Mouse (Mus musculus): Measurements from ENCODE around the gene Tle4. TPM values are rescaled to one million over a fixed set of nuclear protein-coding genes. Genes with fewer than 3 reads are reported as not detected.

The Tle4 gene
- 6.4 and 11.7 TPM in 2 replicates for polyA plus RNA-seq (2012; ENCODE audit: low replicate concordance)

DNA sequence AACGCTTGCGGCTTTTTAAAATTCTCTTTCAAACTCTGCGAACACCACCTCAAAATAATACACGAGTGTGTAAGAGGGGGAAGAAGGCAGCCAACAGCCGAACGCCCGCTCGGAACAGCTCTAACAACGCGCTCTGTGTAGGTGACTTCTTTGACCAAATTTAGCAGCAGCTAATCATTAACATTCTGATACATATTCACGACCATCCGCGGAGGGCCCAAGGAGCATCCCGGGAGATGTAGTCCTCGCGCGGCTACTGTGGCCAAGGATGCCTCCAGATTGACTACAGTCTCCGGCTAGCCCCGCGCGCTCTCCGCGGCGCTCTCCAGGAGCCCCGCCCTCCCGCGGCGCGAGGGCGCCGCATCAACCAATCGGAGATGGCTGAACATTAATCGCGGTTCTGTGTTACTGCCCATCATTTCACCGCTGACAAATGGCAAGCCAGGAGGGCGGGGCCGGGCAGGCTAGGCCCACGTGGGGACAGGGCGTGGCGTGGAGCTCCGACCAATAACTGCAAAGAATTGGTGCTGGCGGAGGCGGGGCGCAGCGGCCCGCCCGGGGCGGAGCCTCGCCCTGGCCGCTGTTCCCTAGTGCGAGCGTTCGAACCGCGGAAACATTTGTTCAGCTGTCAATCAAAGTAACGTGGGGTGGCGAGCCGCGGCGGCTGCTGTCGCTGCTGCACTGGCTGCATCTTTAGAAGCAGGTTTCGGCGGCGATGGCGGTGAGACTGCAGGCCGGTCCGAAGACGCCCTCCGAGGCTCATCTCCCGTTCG, at the start of gene Tle4:
Gene Tle4, minus strand, starts transcription at position 135 of the 773 bp plus-strand sequence.

Measured in leukemia stem cell, adult 10-12 weeks (primary cell).